Mouse (Mus musculus): ENCODE data around the gene Gsg1l. TPM values are rescaled to one million over a fixed set of nuclear protein-coding genes. Genes with fewer than 3 reads are reported as not detected.

Gene Gsg1l
- total RNA-seq (2014; fragmentation: Nextera tagmentation), result not detected in 2 replicates
- total RNA-seq (2017), result 0.06 and 0.11 TPM in 2 replicates
- polyA plus RNA-seq (2012), result not detected in 2 replicates

- Histone ChIP-seq H3K27me3 (ENCODE audit: insufficient read depth, low read length) (peaks cover 61% of the 10 kb centered on the region), H3K4me1 (ENCODE audit: insufficient read depth, low read depth, low read length) (peaks cover 7% of the 10 kb centered on the region), H3K9me3 (replicated peaks) (peaks cover 10% of the 10 kb centered on the region), H3K36me3 (replicated peaks) (no peaks in the 10 kb centered on the region), H3K4me3 (ENCODE audit: low read depth, low read length) (no peak within 1 kb of the TSS)
- DNase-seq (ENCODE audit: low spot score) (no peak), ATAC-seq (ENCODE audit: extremely low read depth, insufficient number of reproducible peaks, low FRiP score, poor library complexity, severe bottlenecking) (no peak)
- TF ChIP-seq GATA1 (IDR thresholded peaks at IDR 0.05; ENCODE audit: borderline replicate concordance, low read length) (no peak), GATA2 (IDR thresholded peaks at IDR 0.05; ENCODE audit: borderline replicate concordance, low read depth, low read length) (no peak), POLR2AphosphoS5 (IDR thresholded peaks at IDR 0.05; ENCODE audit: insufficient replicate concordance, low read depth, low read length) (no peak), TAL1 (conservative IDR thresholded peaks at IDR 0.05; ENCODE audit: low read depth, low read length) (no peak), CTCF (IDR thresholded peaks at IDR 0.05; ENCODE audit: low read depth, low read length) (no peak)
Observed at GRCm38 (mm10) chr7:126082286-126082741, at the start of gene Gsg1l. TSS of gene Gsg1l (minus strand) at chr7:126082411.

- TF ChIP-seq GATA1 (IDR thresholded peaks at IDR 0.05; ENCODE audit: borderline replicate concordance, low read length) (no peak), CTCF (IDR thresholded peaks at IDR 0.05; ENCODE audit: low read depth, low read length) (no peak), POLR2AphosphoS5 (IDR thresholded peaks at IDR 0.05; ENCODE audit: insufficient replicate concordance, low read depth, low read length) (no peak), GATA2 (IDR thresholded peaks at IDR 0.05; ENCODE audit: borderline replicate concordance, low read depth, low read length) (no peak), TAL1 (conservative IDR thresholded peaks at IDR 0.05; ENCODE audit: low read depth, low read length) (no peak)
Observed at GRCm38 (mm10) chr7:126127673-126128072, 45.5 kb upstream of the Gsg1l start.

GRCm38 (mm10) chr7:126126502-126126901 lies 44.3 kb upstream of the Gsg1l start:
- DNase-seq (ENCODE audit: low spot score) (peak; percentile 25), ATAC-seq (ENCODE audit: extremely low read depth, insufficient number of reproducible peaks, low FRiP score, poor library complexity, severe bottlenecking) (peak; percentile 88)
- H3K36me3 ChIP-seq (replicated peaks), result peaks cover 96% of the 10 kb centered on the region
- H3K9me3 ChIP-seq (replicated peaks), result no peaks in the 10 kb centered on the region
- peaks cover 31% of the 10 kb centered on the region for H3K4me1 ChIP-seq (ENCODE audit: insufficient read depth, low read depth, low read length)
- peak; percentile 50 for TF ChIP-seq TAL1 (conservative IDR thresholded peaks at IDR 0.05; ENCODE audit: low read depth, low read length)
- no peak for TF ChIP-seq POLR2AphosphoS5 (IDR thresholded peaks at IDR 0.05; ENCODE audit: insufficient replicate concordance, low read depth, low read length)
- no peak for TF ChIP-seq GATA1 (IDR thresholded peaks at IDR 0.05; ENCODE audit: borderline replicate concordance, low read length)
- no peak overlapping the region for H3K4me3 ChIP-seq (ENCODE audit: low read depth, low read length)
- H3K27me3 ChIP-seq (ENCODE audit: insufficient read depth, low read length), result no peaks in the 10 kb centered on the region

More at GRCm38 (mm10) chr7:126127673-126128072, 45.5 kb upstream of the Gsg1l start:
- Histone ChIP-seq H3K4me1 (ENCODE audit: insufficient read depth, low read depth, low read length) (peaks cover 31% of the 10 kb centered on the region), H3K36me3 (replicated peaks) (peaks cover 96% of the 10 kb centered on the region), H3K4me3 (ENCODE audit: low read depth, low read length) (no peak overlapping the region), H3K27me3 (ENCODE audit: insufficient read depth, low read length) (no peaks in the 10 kb centered on the region), H3K9me3 (replicated peaks) (no peaks in the 10 kb centered on the region)
- no peak for DNase-seq (ENCODE audit: low spot score)
- ATAC-seq (ENCODE audit: extremely low read depth, insufficient number of reproducible peaks, low FRiP score, poor library complexity, severe bottlenecking), result no peak

GRCm38 (mm10) chr7:126121533-126121932 lies 39.3 kb upstream of the Gsg1l start:
- Histone ChIP-seq H3K36me3 (replicated peaks) (peaks cover 90% of the 10 kb centered on the region), H3K4me1 (ENCODE audit: insufficient read depth, low read depth, low read length) (peaks cover 12% of the 10 kb centered on the region), H3K27me3 (ENCODE audit: insufficient read depth, low read length) (no peaks in the 10 kb centered on the region), H3K9me3 (replicated peaks) (no peaks in the 10 kb centered on the region), H3K4me3 (ENCODE audit: low read depth, low read length) (no peak overlapping the region)
- DNase-seq (ENCODE audit: low spot score) (no peak), ATAC-seq (ENCODE audit: extremely low read depth, insufficient number of reproducible peaks, low FRiP score, poor library complexity, severe bottlenecking) (no peak)
- TF ChIP-seq CTCF (IDR thresholded peaks at IDR 0.05; ENCODE audit: low read depth, low read length), result no peak
- TF ChIP-seq GATA2 (IDR thresholded peaks at IDR 0.05; ENCODE audit: borderline replicate concordance, low read depth, low read length), result no peak
- no peak for TF ChIP-seq TAL1 (conservative IDR thresholded peaks at IDR 0.05; ENCODE audit: low read depth, low read length)
- TF ChIP-seq POLR2AphosphoS5 (IDR thresholded peaks at IDR 0.05; ENCODE audit: insufficient replicate concordance, low read depth, low read length), result no peak

- Histone ChIP-seq H3K4me1 (ENCODE audit: insufficient read depth, low read depth, low read length) (no peaks in the 10 kb centered on the region; the same call in 1 of the 2 replicates), H3K9me3 (replicated peaks) (no peaks in the 10 kb centered on the region), H3K27me3 (ENCODE audit: insufficient read depth, low read length) (no peaks in the 10 kb centered on the region), H3K36me3 (replicated peaks) (peaks cover 90% of the 10 kb centered on the region), H3K4me3 (ENCODE audit: low read depth, low read length) (no peak overlapping the region)
- no peak for TF ChIP-seq GATA1 (IDR thresholded peaks at IDR 0.05; ENCODE audit: borderline replicate concordance, low read length)
- TF ChIP-seq TAL1 (conservative IDR thresholded peaks at IDR 0.05; ENCODE audit: low read depth, low read length), result no peak
- TF ChIP-seq GATA2 (IDR thresholded peaks at IDR 0.05; ENCODE audit: borderline replicate concordance, low read depth, low read length), result no peak
- no peak for TF ChIP-seq CTCF (IDR thresholded peaks at IDR 0.05; ENCODE audit: low read depth, low read length)
- no peak for TF ChIP-seq POLR2AphosphoS5 (IDR thresholded peaks at IDR 0.05; ENCODE audit: insufficient replicate concordance, low read depth, low read length)
- DNase-seq (ENCODE audit: low spot score), result no peak
- no peak for ATAC-seq (ENCODE audit: extremely low read depth, insufficient number of reproducible peaks, low FRiP score, poor library complexity, severe bottlenecking)
Observed at GRCm38 (mm10) chr7:126119819-126120218, 37.6 kb upstream of the Gsg1l start.

- Histone ChIP-seq H3K9me3 (replicated peaks) (no peaks in the 10 kb centered on the region), H3K27me3 (ENCODE audit: insufficient read depth, low read length) (no peaks in the 10 kb centered on the region), H3K4me1 (ENCODE audit: insufficient read depth, low read depth, low read length) (no peaks in the 10 kb centered on the region), H3K36me3 (replicated peaks) (peaks cover 87% of the 10 kb centered on the region), H3K4me3 (ENCODE audit: low read depth, low read length) (no peak overlapping the region)
- ATAC-seq (ENCODE audit: extremely low read depth, insufficient number of reproducible peaks, low FRiP score, poor library complexity, severe bottlenecking) (no peak), DNase-seq (ENCODE audit: low spot score) (no peak)
- TF ChIP-seq GATA2 (IDR thresholded peaks at IDR 0.05; ENCODE audit: borderline replicate concordance, low read depth, low read length), result no peak
- TF ChIP-seq GATA1 (IDR thresholded peaks at IDR 0.05; ENCODE audit: borderline replicate concordance, low read length), result no peak
- no peak for TF ChIP-seq CTCF (IDR thresholded peaks at IDR 0.05; ENCODE audit: low read depth, low read length)
- TF ChIP-seq TAL1 (conservative IDR thresholded peaks at IDR 0.05; ENCODE audit: low read depth, low read length), result no peak
- no peak for TF ChIP-seq POLR2AphosphoS5 (IDR thresholded peaks at IDR 0.05; ENCODE audit: insufficient replicate concordance, low read depth, low read length)
Observed at GRCm38 (mm10) chr7:126113263-126113662, 31.1 kb upstream of the Gsg1l start.
